Mouse (Mus musculus): ENCODE data around the gene Cdkn2d. TPM values are rescaled to one million over a fixed set of nuclear protein-coding genes. Genes with fewer than 3 reads are reported as not detected.
"Not testable (repeated sequence)": the region's sequence is repeated elsewhere in the genome, so short reads cannot be mapped to it uniquely, and the experiment has no call there.

Gene Cdkn2d
- polyA plus RNA-seq, 1 experiment from 2014 or later: 28.0 TPM

GRCm38 (mm10) chr9:21328041-21328440 is 36.8 kb upstream of the Cdkn2d start:
- Histone ChIP-seq H3K9ac (ENCODE audit: low read length) (no peak overlapping the region), H3K27ac (replicated peaks) (no peak overlapping the region), H3K27me3 (ENCODE audit: control insufficient read depth, insufficient read depth, low read length) (no peaks in the 10 kb centered on the region), H3K9me3 (ENCODE audit: control insufficient read depth, low read length) (no peaks in the 10 kb centered on the region), H3K4me2 (replicated peaks; ENCODE audit: low read depth) (no peak overlapping the region), H3K36me3 (ENCODE audit: control insufficient read depth, insufficient read depth, low read length) (no peaks in the 10 kb centered on the region), H3K4me3 (ENCODE audit: low read depth, low read length) (no peak overlapping the region), H3K4me1 (replicated peaks; ENCODE audit: control insufficient read depth, insufficient read depth) (no peaks in the 10 kb centered on the region)
- WGBS: 75% methylated on average over 3 of the region's 3 CpGs
- TF ChIP-seq CTCF (IDR thresholded peaks at IDR 0.05; ENCODE audit: low read depth) (no peak), EP300 (optimal IDR thresholded peaks at IDR 0.05) (no peak)
- ATAC-seq (ENCODE audit: low FRiP score, low TSS enrichment) (no peak), DNase-seq (ENCODE audit: low spot score) (no peak)

GRCm38 (mm10) chr9:21327569-21327968 is 36.4 kb upstream of the Cdkn2d start:
- DNase-seq (ENCODE audit: low spot score): no peak
- no peaks in the 10 kb centered on the region for H3K9me3 ChIP-seq (ENCODE audit: control insufficient read depth, low read length)
- H3K4me3 ChIP-seq (ENCODE audit: low read depth, low read length): no peak overlapping the region
- H3K36me3 ChIP-seq (ENCODE audit: control insufficient read depth, insufficient read depth, low read length): no peaks in the 10 kb centered on the region
- H3K4me2 ChIP-seq (replicated peaks; ENCODE audit: low read depth): no peak overlapping the region
- WGBS: 75% methylated on average over 3 of the region's 3 CpGs
- no peak overlapping the region for H3K27ac ChIP-seq (replicated peaks)
- H3K4me1 ChIP-seq (replicated peaks; ENCODE audit: control insufficient read depth, insufficient read depth): no peaks in the 10 kb centered on the region
- H3K9ac ChIP-seq (ENCODE audit: low read length): no peak overlapping the region
- H3K27me3 ChIP-seq (ENCODE audit: control insufficient read depth, insufficient read depth, low read length): no peaks in the 10 kb centered on the region
- no peak for ATAC-seq (ENCODE audit: low FRiP score, low TSS enrichment)
- TF ChIP-seq CTCF (IDR thresholded peaks at IDR 0.05; ENCODE audit: low read depth) (no peak), EP300 (optimal IDR thresholded peaks at IDR 0.05) (no peak)

GRCm38 (mm10) chr9:21324269-21324668 is 33.1 kb upstream of the Cdkn2d start:
- no peaks in the 10 kb centered on the region for H3K4me1 ChIP-seq (replicated peaks; ENCODE audit: control insufficient read depth, insufficient read depth)
- no peak for ATAC-seq (ENCODE audit: low FRiP score, low TSS enrichment)
- H3K36me3 ChIP-seq (ENCODE audit: control insufficient read depth, insufficient read depth, low read length): no peaks in the 10 kb centered on the region
- no peak overlapping the region for H3K4me3 ChIP-seq (ENCODE audit: low read depth, low read length)
- TF ChIP-seq CTCF (IDR thresholded peaks at IDR 0.05; ENCODE audit: low read depth): no peak
- H3K9ac ChIP-seq (ENCODE audit: low read length): no peak overlapping the region
- H3K9me3 ChIP-seq (ENCODE audit: control insufficient read depth, low read length): no peaks in the 10 kb centered on the region
- 83% methylated on average over 11 of the region's 11 CpGs for WGBS
- no peaks in the 10 kb centered on the region for H3K27me3 ChIP-seq (ENCODE audit: control insufficient read depth, insufficient read depth, low read length)
- no peak for DNase-seq (ENCODE audit: low spot score)
- H3K4me2 ChIP-seq (replicated peaks; ENCODE audit: low read depth): no peak overlapping the region
- no peak overlapping the region for H3K27ac ChIP-seq (replicated peaks)

- H3K27ac ChIP-seq (replicated peaks); H3K9ac ChIP-seq (ENCODE audit: low read length); ATAC-seq (ENCODE audit: low FRiP score, low TSS enrichment); H3K27me3 ChIP-seq (ENCODE audit: control insufficient read depth, insufficient read depth, low read length); H3K36me3 ChIP-seq (ENCODE audit: control insufficient read depth, insufficient read depth, low read length); DNase-seq (ENCODE audit: low spot score); H3K4me1 ChIP-seq (replicated peaks; ENCODE audit: control insufficient read depth, insufficient read depth); H3K4me2 ChIP-seq (replicated peaks; ENCODE audit: low read depth); H3K9me3 ChIP-seq (ENCODE audit: control insufficient read depth, low read length); H3K4me3 ChIP-seq (ENCODE audit: low read depth, low read length): not testable (repeated sequence)
- 85% methylated on average over 7 of the region's 8 CpGs for WGBS
Measured at GRCm38 (mm10) chr9:21322917-21323297, 31.7 kb upstream of the Cdkn2d start.

GRCm38 (mm10) chr9:21322211-21322916 is 31.2 kb upstream of the Cdkn2d start:
- no peak for ATAC-seq (ENCODE audit: low FRiP score, low TSS enrichment)
- no peaks in the 10 kb centered on the region for H3K9me3 ChIP-seq (ENCODE audit: control insufficient read depth, low read length)
- TF ChIP-seq EP300 (optimal IDR thresholded peaks at IDR 0.05) (no peak), CTCF (IDR thresholded peaks at IDR 0.05; ENCODE audit: low read depth) (no peak)
- H3K36me3 ChIP-seq (ENCODE audit: control insufficient read depth, insufficient read depth, low read length): no peaks in the 10 kb centered on the region
- no peak overlapping the region for H3K27ac ChIP-seq (replicated peaks)
- no peaks in the 10 kb centered on the region for H3K27me3 ChIP-seq (ENCODE audit: control insufficient read depth, insufficient read depth, low read length)
- H3K9ac ChIP-seq (ENCODE audit: low read length): no peak overlapping the region
- DNase-seq (ENCODE audit: low spot score): no peak
- no peaks in the 10 kb centered on the region for H3K4me1 ChIP-seq (replicated peaks; ENCODE audit: control insufficient read depth, insufficient read depth)
- 82% methylated on average over 19 of the region's 19 CpGs for WGBS
- no peak overlapping the region; the same call in 1 of the 2 replicates for H3K4me2 ChIP-seq (replicated peaks; ENCODE audit: low read depth)
- no peak overlapping the region for H3K4me3 ChIP-seq (ENCODE audit: low read depth, low read length)

- Histone ChIP-seq H3K4me1 (replicated peaks; ENCODE audit: control insufficient read depth, insufficient read depth) (no peaks in the 10 kb centered on the region), H3K9ac (ENCODE audit: low read length) (peak overlapping the region; percentile 74; the same call in 1 of the 2 replicates), H3K9me3 (ENCODE audit: control insufficient read depth, low read length) (no peaks in the 10 kb centered on the region), H3K27me3 (ENCODE audit: control insufficient read depth, insufficient read depth, low read length) (no peaks in the 10 kb centered on the region), H3K27ac (replicated peaks) (no peak overlapping the region), H3K4me3 (ENCODE audit: low read depth, low read length) (peak overlapping the region; percentile 67), H3K36me3 (ENCODE audit: control insufficient read depth, insufficient read depth, low read length) (no peaks in the 10 kb centered on the region), H3K4me2 (replicated peaks; ENCODE audit: low read depth) (peak overlapping the region; percentile 84)
- ATAC-seq (ENCODE audit: low FRiP score, low TSS enrichment): no peak
- no peak for DNase-seq (ENCODE audit: low spot score)
- 9% methylated on average over 6 of the region's 6 CpGs for WGBS
- TF ChIP-seq EP300 (optimal IDR thresholded peaks at IDR 0.05) (no peak), CTCF (IDR thresholded peaks at IDR 0.05; ENCODE audit: low read depth) (no peak)
Measured at GRCm38 (mm10) chr9:21321513-21321835, 30.3 kb upstream of the Cdkn2d start.
